Mouse (Mus musculus): ENCODE measurements around the gene Cep164. TPM values are rescaled to one million over a fixed set of nuclear protein-coding genes. Genes with fewer than 3 reads are reported as not detected.

The Cep164 gene
- total RNA-seq, 2 experiments from 2014 or later, result 22.1 to 22.3 TPM

DNA sequence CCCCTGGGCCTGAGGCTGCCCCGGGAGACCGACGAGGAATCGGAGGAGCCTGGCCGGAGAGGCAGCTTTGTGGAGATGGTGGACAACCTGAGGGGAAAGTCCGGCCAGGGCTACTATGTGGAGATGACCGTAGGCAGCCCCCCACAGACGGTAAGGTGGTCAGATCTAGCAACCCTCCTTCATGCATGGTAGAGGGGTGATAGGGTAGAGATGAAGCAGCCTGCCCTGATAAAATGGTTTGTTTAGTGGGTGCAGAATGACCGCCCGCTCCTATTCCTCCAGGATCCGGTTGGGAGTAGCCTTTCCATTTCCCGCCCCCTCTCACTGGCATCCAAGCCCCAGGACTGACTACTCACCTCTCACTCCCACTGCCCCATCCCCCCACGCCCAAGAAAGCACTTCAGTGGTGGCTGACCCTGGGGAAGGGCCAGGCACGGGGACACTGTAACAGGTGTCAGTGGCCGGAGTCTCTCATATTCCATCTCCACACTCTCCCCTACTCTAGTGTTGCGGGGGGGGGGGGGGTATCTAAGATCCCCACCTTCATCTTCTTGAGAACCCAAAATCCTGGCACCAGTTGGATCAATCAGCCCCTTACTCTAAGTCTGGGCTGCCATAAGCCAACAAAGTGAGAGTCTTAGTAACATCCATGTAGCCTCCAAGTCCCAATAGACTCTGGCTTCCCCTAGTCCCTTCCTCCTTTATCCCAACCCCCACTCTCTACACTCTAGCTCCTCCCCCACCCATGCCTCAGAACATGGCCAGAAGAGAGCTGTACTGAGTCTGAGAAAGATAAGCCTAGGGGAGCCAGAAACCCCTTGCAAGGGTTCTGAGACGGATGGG is 10.9 kb upstream of the Cep164 start:
- peak; percentile 31; the same call in 1 of the 2 replicates for ATAC-seq (replicated peaks; ENCODE audit: poor library complexity, severe bottlenecking)

DNA sequence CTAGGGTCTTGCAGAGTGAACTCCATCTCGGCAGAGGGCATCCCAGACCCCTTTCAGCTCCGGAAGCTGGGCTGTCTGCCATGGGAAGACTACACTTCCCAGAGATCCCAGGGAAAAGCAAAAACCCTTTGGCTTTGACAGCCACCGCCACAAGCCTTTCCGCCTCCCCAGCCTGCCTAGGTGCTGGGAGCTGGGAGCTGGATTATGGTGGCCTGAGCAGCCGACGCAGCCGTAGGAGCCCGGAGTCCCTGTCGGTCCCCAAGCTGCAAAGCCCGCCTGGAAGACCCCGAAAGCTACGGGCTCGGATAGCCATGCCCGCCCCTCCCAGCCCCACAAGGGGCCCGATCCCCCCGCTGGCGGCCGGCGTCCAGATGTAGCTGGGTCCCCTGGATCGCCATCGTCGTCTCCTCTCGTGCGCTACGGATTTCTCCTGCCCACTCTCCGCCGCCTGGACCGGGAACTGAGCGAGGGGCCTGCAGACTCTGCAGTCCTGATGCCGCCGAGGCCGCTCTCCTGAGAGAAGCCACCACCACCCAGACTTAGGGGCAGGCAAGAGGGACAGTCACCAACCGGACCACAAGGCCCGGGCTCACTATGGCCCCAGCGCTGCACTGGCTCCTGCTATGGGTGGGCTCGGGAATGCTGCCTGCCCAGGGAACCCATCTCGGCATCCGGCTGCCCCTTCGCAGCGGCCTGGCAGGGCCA is 10.1 kb upstream of the Cep164 start, which contains the start of gene Bace1:
Gene Bace1, plus strand, starts transcription at position 147 of the 705 bp plus-strand sequence.
- peak; percentile 11 for ATAC-seq (replicated peaks; ENCODE audit: poor library complexity, severe bottlenecking)

DNA sequence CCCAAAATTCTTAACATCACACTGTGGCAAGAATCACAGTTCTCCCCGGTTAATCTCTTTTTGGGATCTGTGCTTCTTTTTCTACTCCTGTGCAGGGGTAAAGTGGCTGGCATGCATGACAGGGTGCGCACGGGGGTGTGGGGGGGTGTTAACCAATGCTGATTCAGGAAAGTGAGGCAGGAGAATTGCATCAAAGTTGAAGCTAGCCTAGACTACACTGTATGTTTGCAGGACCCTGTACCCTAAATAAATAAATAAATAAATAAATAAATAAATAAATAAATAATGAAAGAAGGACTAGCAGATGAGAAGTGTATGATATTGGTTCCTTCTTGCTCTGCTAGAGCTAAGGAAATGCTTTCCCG is 9.6 kb upstream of the Cep164 start:
- ATAC-seq (replicated peaks; ENCODE audit: poor library complexity, severe bottlenecking), result no peak

DNA sequence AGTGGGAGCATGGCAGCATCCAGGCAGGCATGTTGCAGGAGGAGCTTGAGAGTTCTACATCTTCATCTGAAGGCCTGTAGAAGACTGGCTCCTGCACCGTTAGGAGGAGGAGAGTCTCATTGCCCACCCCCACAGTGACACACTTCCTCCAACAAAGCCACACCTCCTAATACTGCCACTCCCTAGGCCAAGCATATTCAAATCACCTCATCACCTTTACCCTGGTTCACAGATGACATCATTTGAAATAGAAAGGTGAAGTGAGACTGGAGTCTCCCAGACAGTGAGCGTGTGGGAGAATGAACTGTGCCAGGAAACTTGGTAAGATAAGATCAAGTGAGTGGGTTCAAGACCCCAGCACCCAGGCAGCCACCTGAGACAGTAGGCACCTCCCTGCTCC is 5.0 kb upstream of the Cep164 start:
- ATAC-seq (replicated peaks; ENCODE audit: poor library complexity, severe bottlenecking), result no peak

DNA sequence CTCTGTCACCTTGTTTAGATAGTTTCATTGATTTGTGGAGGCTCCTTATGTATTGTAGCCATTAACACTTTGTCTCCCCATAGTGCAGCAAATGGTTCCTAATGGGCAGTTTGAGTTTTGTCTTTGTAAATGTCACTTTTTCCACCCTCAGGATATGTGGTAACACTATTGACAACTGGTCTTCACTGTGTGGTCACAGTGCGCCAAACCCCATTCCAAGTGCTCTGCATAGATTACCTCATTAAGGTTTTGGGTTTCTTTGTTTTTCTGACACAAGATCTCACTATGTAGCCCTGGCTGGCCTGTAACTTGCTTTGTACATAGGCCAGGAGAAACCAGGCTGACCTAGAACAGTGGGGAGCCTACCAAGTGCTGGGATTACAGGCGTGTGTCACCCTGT is 4.4 kb upstream of the Cep164 start:
- peak; percentile 57 for ATAC-seq (replicated peaks; ENCODE audit: poor library complexity, severe bottlenecking)

DNA sequence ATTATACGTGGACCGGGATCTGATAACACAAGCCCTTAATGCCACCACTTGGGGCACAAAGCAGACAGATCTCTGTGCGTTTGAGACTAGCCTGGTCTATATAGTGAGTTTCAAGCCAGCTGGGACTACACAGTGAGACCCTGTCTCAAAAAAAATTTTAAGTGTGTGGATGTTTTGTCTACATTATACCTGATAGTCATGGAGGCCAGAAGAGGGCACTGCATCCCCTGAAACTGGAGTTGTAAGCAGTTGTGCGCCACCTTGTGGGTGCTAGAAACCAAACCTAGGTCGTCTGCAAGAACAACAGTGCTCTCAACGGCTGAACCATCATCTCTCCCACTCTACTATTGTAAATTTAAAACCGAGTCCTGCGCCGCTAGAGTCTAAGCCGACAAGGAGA is 616 bp upstream of the Cep164 start:
- ATAC-seq (replicated peaks; ENCODE audit: poor library complexity, severe bottlenecking), result peak; percentile 25

DNA sequence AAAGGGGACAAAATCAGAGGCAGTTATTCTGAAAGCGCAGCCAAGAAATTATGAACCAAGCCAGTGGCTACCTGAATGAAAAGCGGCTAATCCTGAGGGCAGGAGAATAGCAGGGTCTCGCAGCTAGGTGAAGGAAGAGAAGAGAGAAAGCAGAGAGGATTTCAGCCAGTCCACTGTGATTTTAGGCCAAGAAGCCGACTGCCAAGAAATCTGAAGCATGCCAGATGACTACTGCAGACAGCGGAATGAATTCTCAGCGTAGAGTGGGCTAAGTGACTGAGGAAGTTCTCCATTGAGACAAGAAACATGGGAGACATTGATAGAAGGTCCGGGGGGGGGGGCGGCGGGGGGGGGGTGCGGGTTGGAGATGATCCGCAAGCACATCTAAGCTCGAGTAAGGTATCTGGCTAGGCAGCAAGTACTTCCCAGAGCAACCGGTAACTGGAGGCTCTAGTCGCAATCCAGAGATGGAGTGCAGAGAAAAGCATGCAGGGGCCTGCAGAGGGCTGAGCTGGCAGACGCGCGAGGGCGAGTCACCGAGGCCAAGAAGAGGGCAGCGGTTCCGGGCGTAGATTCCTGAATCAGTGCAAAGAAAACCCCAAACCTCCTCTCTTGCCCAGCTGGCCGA is 714 bp downstream of the Cep164 start:
- peak; percentile 13; the same call in 1 of the 2 replicates for ATAC-seq (replicated peaks; ENCODE audit: poor library complexity, severe bottlenecking)

DNA sequence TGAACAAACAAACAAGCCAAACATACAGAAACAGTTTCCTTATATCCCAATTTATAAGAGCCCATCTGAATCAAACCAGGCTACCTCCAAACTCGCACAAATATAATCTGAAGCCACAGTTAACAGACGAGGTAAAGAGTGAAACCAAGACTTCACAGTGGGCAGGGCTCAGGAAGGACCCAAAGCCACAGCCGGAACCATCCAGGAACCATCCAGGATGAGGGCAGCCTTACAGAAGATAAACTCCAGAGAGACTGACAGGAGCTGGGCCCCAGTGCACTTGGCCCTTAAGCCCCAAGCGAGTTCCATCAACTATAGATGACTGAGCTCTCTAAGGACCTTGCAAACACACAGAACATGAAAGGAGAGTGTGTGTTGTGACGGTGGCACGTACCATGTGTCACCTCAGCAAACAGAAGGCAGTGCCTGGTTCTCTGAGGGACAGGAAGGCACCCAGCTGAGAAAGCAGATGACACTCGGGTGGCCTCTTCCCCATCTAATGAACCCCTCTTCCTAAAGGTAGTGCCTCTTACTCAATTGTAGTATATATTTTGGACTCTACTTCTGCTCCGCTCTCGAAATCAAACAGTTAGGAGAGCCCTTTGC is 10.0 kb downstream of the Cep164 start:
- ATAC-seq (replicated peaks; ENCODE audit: poor library complexity, severe bottlenecking), result peak; percentile 50

DNA sequence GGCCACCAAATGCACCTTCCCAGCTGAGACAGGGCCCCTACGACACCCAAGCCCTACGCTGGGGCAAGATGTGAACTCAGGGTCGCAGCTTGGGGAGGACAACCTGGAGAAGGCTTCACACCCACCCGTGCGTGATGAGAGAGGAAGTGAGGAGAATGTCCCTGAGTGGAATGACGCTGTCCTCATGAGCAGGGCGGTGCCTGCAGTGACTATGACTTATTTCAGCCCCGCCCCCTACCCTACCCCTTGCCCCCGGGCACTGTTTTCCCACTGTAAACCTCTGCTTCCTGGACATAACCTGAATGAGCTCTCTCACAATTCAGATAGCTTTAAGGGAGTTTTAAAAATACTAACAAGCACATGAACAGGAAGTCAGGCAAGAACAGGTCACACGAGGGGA is 13.0 kb downstream of the Cep164 start:
- ATAC-seq (replicated peaks; ENCODE audit: poor library complexity, severe bottlenecking), result peak; percentile 71

DNA sequence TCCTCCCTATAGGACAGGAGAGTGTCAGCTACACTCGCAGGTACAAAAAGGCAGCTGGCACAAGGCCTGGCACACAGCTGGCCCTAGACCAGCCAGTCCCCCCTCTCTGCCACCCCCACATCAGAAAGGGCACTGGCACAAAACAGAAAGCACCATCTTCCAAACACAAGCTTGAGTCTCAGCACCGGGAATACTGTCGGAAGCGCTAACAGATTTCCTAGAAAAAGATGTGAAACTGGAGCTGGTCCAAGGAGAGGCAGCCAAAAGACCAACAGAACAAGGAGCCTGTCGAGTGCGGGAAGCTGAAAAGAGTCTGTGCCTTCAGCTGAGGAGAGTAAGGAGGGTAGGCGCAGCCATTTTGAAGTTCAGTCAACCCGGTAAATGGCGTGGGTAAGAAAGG is 13.4 kb downstream of the Cep164 start:
- no peak for ATAC-seq (replicated peaks; ENCODE audit: poor library complexity, severe bottlenecking)

DNA sequence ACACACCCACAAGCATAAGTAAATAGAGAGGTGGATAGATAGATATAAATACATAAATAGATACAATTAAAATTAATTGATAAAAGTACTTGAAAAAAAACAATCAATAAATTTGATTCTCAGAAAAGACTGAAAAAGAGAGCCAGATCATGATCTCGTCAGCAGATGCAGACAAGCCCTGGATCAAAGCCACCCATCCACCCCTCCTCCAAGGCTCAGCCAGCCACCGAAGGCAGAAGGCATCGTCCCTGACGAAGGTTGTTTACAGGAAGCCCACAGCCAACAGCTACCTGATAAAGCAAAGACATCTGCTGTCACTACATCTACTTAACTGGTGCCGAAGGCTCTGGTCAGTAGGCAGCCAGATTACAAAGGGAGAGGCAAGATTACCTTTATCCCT is 16.5 kb downstream of the Cep164 start:
- no peak for ATAC-seq (replicated peaks; ENCODE audit: poor library complexity, severe bottlenecking)

DNA sequence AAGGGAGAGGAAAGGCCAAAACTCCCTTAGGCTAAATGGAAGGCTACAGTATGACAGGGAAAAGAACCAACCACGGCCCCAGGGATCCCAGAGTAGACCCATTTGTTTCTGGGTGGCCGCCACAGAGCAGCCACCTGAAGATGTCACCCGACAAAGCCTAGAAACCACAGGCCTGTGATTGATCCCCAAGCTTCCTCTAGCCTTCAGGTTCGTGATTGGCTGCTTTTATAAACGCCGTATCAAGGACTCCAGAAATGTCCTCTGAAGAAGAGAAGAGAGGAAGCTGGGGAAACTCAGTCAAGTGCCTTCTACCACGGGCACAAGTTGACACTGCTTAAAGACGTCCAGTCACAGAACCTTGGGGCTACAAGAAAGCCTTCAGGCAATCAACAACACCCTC is 20.7 kb downstream of the Cep164 start:
- no peak for ATAC-seq (replicated peaks; ENCODE audit: poor library complexity, severe bottlenecking)

DNA sequence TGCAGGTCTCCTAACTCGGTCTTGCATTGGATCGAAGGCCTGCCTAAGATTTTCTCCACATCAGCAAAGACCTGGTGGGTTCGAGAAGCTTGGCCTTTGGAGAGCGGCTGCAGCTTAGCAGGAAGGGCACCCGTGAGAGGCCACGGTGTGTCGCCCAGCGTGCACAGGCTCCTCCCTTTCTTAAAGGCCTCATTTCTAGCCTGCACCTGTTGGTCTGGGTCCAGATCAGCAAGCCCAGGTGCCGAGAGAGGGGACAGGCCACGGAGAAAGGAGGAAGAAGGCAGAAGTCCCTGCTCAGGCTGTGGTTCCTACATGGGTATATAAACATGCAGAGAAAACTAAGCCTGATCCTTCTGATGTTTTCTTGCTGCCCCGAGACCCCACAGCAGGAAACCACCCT is 21.2 kb downstream of the Cep164 start:
- ATAC-seq (replicated peaks; ENCODE audit: poor library complexity, severe bottlenecking), result no peak

DNA sequence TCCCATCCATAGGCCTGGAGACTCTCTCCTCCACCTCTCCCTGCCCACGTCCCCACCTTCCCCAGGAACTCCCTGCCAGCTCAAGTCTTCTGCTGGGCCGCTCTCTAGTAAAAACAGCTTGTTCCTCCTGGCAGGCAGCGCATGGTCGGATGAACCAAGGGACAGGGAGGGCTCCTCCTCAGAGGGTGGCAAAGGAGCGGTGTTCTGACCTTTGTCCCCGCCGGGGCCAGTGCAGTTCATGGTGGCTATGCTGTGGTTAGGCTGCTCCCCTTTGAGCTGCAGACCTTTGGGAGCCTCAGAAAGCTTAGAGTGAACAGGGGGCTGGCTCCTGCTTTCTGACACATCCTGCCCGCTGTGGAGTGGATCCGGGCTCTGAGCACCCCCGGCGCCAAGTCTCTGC is 21.6 kb downstream of the Cep164 start:
- no peak for ATAC-seq (replicated peaks; ENCODE audit: poor library complexity, severe bottlenecking)

DNA sequence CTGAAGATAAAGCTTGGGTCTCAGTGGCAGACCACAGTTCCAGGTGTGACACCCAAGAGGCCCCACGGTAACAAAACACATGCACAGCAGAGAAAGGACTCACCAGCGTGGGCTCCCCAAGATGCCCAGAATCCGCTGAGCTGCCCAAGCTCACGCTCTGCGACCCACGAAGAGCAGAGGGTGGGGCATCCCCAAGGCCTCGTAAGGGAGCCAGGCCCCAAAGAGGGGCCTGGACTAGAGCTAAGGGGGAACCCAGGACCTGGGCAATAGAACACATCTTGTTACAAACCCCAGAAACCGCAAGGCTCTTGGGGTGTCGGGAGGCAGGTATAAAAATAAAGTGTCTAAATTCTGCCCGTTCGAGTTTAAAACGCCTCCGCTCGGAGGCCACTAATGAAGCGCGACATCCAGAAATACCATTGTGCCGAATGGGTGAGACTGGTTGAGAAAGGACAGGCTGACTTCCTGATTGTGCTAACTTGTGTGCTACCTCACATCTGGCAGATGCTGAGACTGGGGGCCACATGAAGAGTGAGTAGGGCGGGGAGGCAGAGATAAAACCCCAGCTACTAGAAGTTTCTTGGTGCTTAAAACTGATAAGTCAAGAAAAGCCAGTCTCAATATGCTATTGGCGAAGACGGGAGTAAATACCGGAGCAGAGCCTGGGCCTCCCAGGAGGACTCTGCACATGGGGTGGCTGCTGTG is 25.3 kb downstream of the Cep164 start:
- no peak for ATAC-seq (replicated peaks; ENCODE audit: poor library complexity, severe bottlenecking)

DNA sequence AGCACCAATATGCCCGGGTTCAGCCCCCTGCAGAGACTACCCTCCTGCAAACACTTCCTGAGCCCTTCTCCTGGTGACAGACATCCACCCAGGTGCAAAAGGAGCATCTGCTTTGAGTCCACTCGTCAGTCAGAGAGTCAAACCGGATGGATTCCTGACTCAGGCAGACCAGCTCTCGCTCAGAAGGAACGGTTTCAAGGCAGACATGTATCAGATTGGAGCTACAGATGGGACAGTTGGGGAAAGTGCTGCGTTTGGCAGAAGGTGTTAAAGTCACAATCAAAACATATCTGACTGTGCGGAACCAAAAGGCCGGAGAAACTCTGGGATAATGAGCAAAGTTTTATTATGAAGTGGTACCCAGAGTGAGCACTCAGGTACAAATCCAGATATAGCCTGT is 29.1 kb downstream of the Cep164 start:
- no peak for ATAC-seq (replicated peaks; ENCODE audit: poor library complexity, severe bottlenecking)

DNA sequence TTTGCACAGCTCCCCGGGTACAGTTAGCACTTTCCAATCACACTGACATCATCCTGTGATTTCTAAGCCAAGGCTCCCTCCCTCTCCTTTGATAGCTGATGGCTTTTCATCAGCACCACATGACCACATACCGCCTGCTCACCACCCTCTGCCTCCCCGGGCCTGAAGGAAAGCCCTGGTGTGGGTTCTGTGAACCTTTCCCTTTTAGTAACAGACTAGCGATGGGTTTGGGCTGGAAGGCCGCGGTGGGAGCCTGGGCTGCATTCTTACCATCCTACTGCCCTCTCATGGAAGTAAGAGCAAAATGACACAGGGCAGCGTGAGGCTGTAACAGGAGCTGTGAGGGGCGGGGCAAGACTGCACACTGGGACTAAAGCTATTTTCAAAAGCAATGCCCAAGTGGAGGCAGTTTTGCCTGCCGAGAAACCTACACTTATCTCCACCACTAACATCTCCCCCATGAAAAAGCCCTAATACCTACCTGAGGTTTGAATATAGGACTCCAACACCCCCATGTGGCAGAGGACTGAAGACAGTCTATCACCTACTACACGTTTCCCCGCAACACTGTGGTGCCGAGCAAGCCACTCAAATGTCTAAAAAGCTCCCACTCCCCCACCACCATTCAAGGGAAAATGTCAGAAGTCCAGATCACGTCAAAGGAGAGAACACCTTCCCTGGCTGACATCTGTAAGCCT is 29.9 kb downstream of the Cep164 start:
- ATAC-seq (replicated peaks; ENCODE audit: poor library complexity, severe bottlenecking), result no peak

DNA sequence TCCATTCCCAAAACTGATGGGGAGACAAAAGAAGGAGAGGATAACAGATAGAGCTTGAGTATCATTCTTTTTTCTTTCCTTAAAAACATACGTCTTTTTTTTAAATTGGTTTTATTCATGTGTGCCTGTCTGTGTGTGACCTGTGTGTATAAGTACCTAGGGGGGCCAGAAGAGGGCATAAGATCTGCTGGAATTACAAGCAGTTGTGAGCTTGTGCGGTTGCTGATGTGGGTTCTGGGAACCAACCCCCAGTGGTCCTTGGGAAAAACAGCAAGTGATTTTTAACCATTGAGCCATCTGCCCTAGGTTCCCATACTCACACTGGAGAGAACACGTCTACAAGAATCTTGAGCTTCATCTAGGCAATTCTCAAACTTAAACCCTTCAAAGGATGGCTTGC is 31.2 kb downstream of the Cep164 start:
- no peak for ATAC-seq (replicated peaks; ENCODE audit: poor library complexity, severe bottlenecking)

DNA sequence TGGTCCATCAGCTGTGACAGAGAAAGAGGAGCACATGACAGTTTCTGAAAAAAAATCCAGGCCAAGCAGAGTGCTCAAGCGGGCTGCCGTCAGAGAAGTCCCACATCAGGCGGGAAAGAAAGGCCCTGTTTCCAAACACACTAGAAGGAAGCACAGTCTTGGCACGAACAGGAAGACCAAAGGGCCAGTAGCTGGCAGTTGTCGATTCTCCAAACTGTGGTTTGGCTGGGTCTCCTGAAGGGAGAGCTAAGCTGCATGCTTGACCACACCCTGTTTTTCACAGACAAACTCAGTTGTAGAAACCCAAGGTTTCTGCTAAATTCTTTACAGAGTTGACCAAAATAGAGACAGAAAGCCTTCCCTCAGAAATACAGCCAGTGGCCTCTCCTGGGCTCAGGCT is 32.8 kb downstream of the Cep164 start:
- ATAC-seq (replicated peaks; ENCODE audit: poor library complexity, severe bottlenecking), result no peak

DNA sequence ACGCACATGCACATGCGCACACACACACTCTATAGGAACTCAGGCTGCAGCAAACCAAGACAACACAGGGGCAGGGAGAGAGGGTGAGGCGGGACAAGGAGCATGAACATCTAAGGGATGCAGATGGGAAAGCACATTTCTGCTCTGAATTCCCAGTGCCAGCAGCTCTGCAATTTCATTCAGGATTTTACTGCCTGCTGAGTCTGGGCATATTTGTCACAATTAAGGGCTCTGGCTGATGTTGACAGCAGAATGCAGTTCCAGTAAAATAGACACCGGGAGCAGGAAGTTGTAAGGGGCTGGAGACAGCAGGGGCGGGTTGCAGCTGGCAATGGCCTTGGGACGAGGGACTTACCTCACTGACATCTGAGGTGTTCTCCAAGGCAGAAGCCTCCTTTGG is 34.8 kb downstream of the Cep164 start:
- ATAC-seq (replicated peaks; ENCODE audit: poor library complexity, severe bottlenecking), result no peak
